Mouse (Mus musculus): ENCODE results near the gene Rnf43. TPM values are rescaled to one million over a fixed set of nuclear protein-coding genes. Genes with fewer than 3 reads are reported as not detected.
A peak's percentile ranks its signal among the peaks of the same experiment; 100 is the strongest.

Rnf43 gene
- polyA plus RNA-seq (2014; fragmentation: Nextera tagmentation; extraction: Ambion mirVana) = 0.54 and 0.96 TPM in 2 replicates

DNA sequence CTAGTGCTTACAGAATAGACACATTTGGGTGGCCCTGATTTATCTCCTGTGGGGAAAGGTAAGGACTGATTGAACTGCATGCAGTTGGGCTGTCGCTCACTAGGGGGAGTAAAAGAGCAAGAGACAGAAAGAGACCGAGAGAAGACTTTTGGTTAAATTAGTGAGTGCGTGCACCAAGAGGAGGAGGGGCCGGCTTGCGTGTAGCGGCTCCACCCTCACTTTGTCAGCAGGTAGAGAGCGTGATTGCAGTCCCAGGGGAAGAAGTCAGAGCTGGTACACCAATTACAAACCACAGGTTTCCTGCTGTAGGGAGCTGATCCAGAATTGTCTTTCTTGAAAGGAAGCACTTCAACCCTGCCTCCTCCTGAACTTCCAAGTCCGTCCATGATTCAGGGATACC lies at the start of gene Rnf43:
Gene Rnf43 (plus strand): TSS at position 316 of the 400 bp plus-strand sequence.
- 1% methylated on average over 8 of the region's 8 CpGs for WGBS (ENCODE audit: insufficient replicate concordance)
- Histone ChIP-seq H3K4me3 (ENCODE audit: low read depth, low read length) (peak within 1 kb of the TSS; percentile 31), H3K4me1 (ENCODE audit: control insufficient read depth, insufficient read depth, low read length) (no peaks in the 10 kb centered on the region), H3K36me3 (ENCODE audit: control insufficient read depth, insufficient read depth, low read length) (no peaks in the 10 kb centered on the region), H3K9me3 (replicated peaks; ENCODE audit: control insufficient read depth, low read length) (no peaks in the 10 kb centered on the region), H3K27me3 (ENCODE audit: control insufficient read depth, insufficient read depth, low read length) (peaks cover 7% of the 10 kb centered on the region; the same call in 1 of the 2 replicates), H3K27ac (ENCODE audit: low read depth, low read length) (no peak within 1 kb of the TSS), H3K4me2 (peak within 1 kb of the TSS; percentile 60), H3K9ac (ENCODE audit: low read depth, low read length) (0 out of 2 replicates have a peak within 1 kb of the TSS, but pooled peaks have one; percentile 44)
- no peak for ATAC-seq (replicated peaks; ENCODE audit: insufficient number of reproducible peaks, low FRiP score, low TSS enrichment)

GRCm38 (mm10) chr11:87613972-87614371 lies 48.5 kb upstream of the Rnf43 start:
- H3K27me3 ChIP-seq (ENCODE audit: control insufficient read depth, insufficient read depth, low read length) = no peaks in the 10 kb centered on the region
- no peaks in the 10 kb centered on the region for H3K9me3 ChIP-seq (replicated peaks; ENCODE audit: control insufficient read depth, low read length)
- ATAC-seq (replicated peaks; ENCODE audit: insufficient number of reproducible peaks, low FRiP score, low TSS enrichment) = no peak
- 86% methylated on average over 7 of the region's 7 CpGs for whole genome bisulfite sequencing (ENCODE audit: insufficient replicate concordance)
- no peaks in the 10 kb centered on the region for H3K4me1 ChIP-seq (ENCODE audit: control insufficient read depth, insufficient read depth, low read length)
- no peak overlapping the region for H3K4me3 ChIP-seq (ENCODE audit: low read depth, low read length)
- H3K36me3 ChIP-seq (ENCODE audit: control insufficient read depth, insufficient read depth, low read length) = peaks cover 64% of the 10 kb centered on the region
- no peak overlapping the region for H3K27ac ChIP-seq (ENCODE audit: low read depth, low read length)
- no peak overlapping the region for H3K9ac ChIP-seq (ENCODE audit: low read depth, low read length)
- H3K4me2 ChIP-seq = no peak overlapping the region

GRCm38 (mm10) chr11:87615551-87615950 lies 47.0 kb upstream of the Rnf43 start:
- ATAC-seq (replicated peaks; ENCODE audit: insufficient number of reproducible peaks, low FRiP score, low TSS enrichment) = no peak
- Histone ChIP-seq H3K4me3 (ENCODE audit: low read depth, low read length) (no peak overlapping the region), H3K27me3 (ENCODE audit: control insufficient read depth, insufficient read depth, low read length) (no peaks in the 10 kb centered on the region), H3K9me3 (replicated peaks; ENCODE audit: control insufficient read depth, low read length) (no peaks in the 10 kb centered on the region), H3K9ac (ENCODE audit: low read depth, low read length) (no peak overlapping the region), H3K27ac (ENCODE audit: low read depth, low read length) (no peak overlapping the region), H3K4me2 (no peak overlapping the region), H3K36me3 (ENCODE audit: control insufficient read depth, insufficient read depth, low read length) (peaks cover 59% of the 10 kb centered on the region), H3K4me1 (ENCODE audit: control insufficient read depth, insufficient read depth, low read length) (no peaks in the 10 kb centered on the region)
- 88% methylated on average over 5 of the region's 5 CpGs for WGBS (ENCODE audit: insufficient replicate concordance)

DNA sequence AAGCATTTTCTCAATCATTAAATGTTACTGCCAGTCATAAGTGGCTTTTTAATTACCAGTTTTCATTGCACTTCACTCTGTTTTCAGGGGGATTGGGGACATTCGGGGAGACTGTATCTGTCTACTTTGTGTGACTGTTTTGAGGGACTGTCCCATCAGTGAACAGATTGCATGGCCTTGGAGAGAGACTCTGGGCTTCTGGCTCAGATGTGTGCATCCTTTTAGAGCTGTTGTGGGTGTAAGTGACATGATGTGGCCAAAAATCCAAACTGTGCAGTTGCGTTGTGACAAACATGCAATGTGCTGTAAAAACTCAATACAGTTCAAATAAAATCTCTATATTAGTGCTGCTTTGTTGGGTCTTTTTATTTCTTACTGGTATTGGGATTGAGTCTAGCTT lies 46.6 kb upstream of the Rnf43 start:
- Histone ChIP-seq H3K4me3 (ENCODE audit: low read depth, low read length) (no peak overlapping the region), H3K27ac (ENCODE audit: low read depth, low read length) (no peak overlapping the region), H3K27me3 (ENCODE audit: control insufficient read depth, insufficient read depth, low read length) (no peaks in the 10 kb centered on the region), H3K9me3 (replicated peaks; ENCODE audit: control insufficient read depth, low read length) (no peaks in the 10 kb centered on the region), H3K4me2 (no peak overlapping the region), H3K36me3 (ENCODE audit: control insufficient read depth, insufficient read depth, low read length) (peaks cover 56% of the 10 kb centered on the region), H3K4me1 (ENCODE audit: control insufficient read depth, insufficient read depth, low read length) (no peaks in the 10 kb centered on the region), H3K9ac (ENCODE audit: low read depth, low read length) (no peak overlapping the region)
- 88% methylated on average over 2 of the region's 2 CpGs for WGBS (ENCODE audit: insufficient replicate concordance)
- no peak for ATAC-seq (replicated peaks; ENCODE audit: insufficient number of reproducible peaks, low FRiP score, low TSS enrichment)

DNA sequence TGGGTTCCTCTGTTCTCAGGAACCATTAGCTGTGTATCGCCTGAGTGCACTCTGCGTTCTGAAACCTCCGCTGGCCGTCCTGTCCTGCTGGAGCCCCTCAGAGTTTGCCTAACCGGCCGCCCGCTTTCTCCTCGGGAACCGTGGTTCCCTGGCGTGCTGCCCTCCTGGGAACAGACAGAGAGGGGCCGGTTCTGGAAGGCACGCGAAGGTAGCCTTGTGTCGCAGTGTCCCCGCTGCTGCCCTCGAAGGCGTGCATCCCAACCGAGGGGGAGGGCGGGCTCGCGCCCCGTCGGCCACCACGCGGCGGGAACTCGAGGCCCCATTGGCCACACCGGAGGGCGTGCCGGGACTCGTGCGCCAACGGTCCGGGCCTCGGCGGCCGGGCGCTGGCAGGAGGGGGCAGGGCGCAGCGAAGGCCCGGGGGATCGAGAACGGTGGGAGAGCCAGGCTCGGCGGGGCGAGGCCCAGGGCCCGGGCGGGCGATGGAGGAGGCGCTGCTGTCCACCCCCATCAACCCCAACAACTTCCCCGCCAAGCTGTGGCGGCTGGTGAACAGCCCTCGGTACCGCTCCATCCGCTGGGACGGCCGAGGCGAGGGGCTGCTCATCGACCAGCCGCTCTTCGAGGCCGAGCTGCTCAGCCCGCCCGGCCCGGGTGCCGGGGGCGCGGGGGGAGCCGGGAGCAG lies 45.6 kb upstream of the Rnf43 start, which contains the start of gene Hsf5:
Gene Hsf5 (plus strand): TSS at position 375 of the 685 bp plus-strand sequence.
- H3K4me1 ChIP-seq (ENCODE audit: control insufficient read depth, insufficient read depth, low read length) = no peaks in the 10 kb centered on the region
- no peak within 1 kb of the TSS for H3K27ac ChIP-seq (ENCODE audit: low read depth, low read length)
- H3K27me3 ChIP-seq (ENCODE audit: control insufficient read depth, insufficient read depth, low read length) = no peaks in the 10 kb centered on the region
- no peaks in the 10 kb centered on the region for H3K9me3 ChIP-seq (replicated peaks; ENCODE audit: control insufficient read depth, low read length)
- H3K4me2 ChIP-seq = no peak within 1 kb of the TSS
- H3K36me3 ChIP-seq (ENCODE audit: control insufficient read depth, insufficient read depth, low read length) = peaks cover 47% of the 10 kb centered on the region
- no peak for ATAC-seq (replicated peaks; ENCODE audit: insufficient number of reproducible peaks, low FRiP score, low TSS enrichment)
- 79% methylated on average over 48 of the region's 69 CpGs for WGBS (ENCODE audit: insufficient replicate concordance)
- no peak within 1 kb of the TSS for H3K9ac ChIP-seq (ENCODE audit: low read depth, low read length)
- no peak within 1 kb of the TSS for H3K4me3 ChIP-seq (ENCODE audit: low read depth, low read length)

DNA sequence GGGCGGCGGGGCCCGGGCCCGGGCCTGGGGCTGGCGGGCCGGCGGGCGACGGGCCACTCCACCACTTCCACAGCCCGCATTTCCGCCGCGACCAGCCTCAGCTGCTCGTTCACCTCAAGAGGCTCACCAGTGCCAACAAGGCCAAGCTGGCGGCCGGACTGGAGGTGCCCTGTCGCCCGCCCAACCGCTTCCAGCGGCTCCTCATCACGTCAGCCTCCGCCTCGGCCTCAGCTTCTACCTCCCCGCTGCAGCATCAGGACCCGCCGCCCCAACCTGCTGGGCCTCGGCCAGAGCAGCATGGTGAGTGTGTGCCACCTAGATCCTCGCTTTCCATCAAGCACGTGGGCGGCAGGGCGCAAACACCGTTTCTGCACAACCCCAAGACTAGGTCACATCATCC lies 44.9 kb upstream of the Rnf43 start:
- Histone ChIP-seq H3K4me1 (ENCODE audit: control insufficient read depth, insufficient read depth, low read length) (no peaks in the 10 kb centered on the region), H3K27me3 (ENCODE audit: control insufficient read depth, insufficient read depth, low read length) (no peaks in the 10 kb centered on the region), H3K36me3 (ENCODE audit: control insufficient read depth, insufficient read depth, low read length) (peaks cover 40% of the 10 kb centered on the region), H3K27ac (ENCODE audit: low read depth, low read length) (no peak overlapping the region), H3K9ac (ENCODE audit: low read depth, low read length) (no peak overlapping the region), H3K9me3 (replicated peaks; ENCODE audit: control insufficient read depth, low read length) (no peaks in the 10 kb centered on the region), H3K4me3 (ENCODE audit: low read depth, low read length) (no peak overlapping the region), H3K4me2 (no peak overlapping the region)
- WGBS (ENCODE audit: insufficient replicate concordance) = 90% methylated on average over 28 of the region's 32 CpGs
- ATAC-seq (replicated peaks; ENCODE audit: insufficient number of reproducible peaks, low FRiP score, low TSS enrichment) = no peak

GRCm38 (mm10) chr11:87623160-87623559 lies 39.4 kb upstream of the Rnf43 start:
- no peak overlapping the region for H3K9ac ChIP-seq (ENCODE audit: low read depth, low read length)
- peaks cover 8% of the 10 kb centered on the region; the same call in 1 of the 2 replicates for H3K36me3 ChIP-seq (ENCODE audit: control insufficient read depth, insufficient read depth, low read length)
- H3K27ac ChIP-seq (ENCODE audit: low read depth, low read length) = no peak overlapping the region
- H3K4me3 ChIP-seq (ENCODE audit: low read depth, low read length) = no peak overlapping the region
- ATAC-seq (replicated peaks; ENCODE audit: insufficient number of reproducible peaks, low FRiP score, low TSS enrichment) = no peak
- no peaks in the 10 kb centered on the region for H3K9me3 ChIP-seq (replicated peaks; ENCODE audit: control insufficient read depth, low read length)
- 65% methylated on average over 4 of the region's 4 CpGs for WGBS (ENCODE audit: insufficient replicate concordance)
- H3K4me2 ChIP-seq = no peak overlapping the region
- H3K27me3 ChIP-seq (ENCODE audit: control insufficient read depth, insufficient read depth, low read length) = no peaks in the 10 kb centered on the region
- no peaks in the 10 kb centered on the region for H3K4me1 ChIP-seq (ENCODE audit: control insufficient read depth, insufficient read depth, low read length)

DNA sequence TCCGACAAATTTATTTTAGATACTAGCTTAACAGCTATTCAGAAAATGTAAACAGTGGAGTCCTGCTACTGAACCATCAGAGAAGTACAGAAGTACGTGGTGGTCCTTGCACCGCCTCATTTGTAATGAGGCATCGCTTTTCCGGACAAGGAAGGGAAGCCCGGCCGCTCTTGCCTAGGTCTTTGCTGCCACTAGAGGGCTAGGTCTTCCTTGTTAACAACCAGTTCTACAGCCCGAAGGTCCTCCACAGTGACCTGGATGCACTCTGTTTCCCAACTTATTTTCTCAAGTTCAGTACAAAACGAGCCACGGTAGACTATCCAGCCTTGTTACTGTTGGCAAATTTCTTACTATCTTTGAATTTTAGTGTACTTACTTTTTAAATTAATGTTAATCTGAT lies 32.7 kb upstream of the Rnf43 start:
- no peak overlapping the region for H3K4me2 ChIP-seq
- H3K27ac ChIP-seq (ENCODE audit: low read depth, low read length) = no peak overlapping the region
- no peak overlapping the region for H3K9ac ChIP-seq (ENCODE audit: low read depth, low read length)
- no peaks in the 10 kb centered on the region for H3K4me1 ChIP-seq (ENCODE audit: control insufficient read depth, insufficient read depth, low read length)
- H3K36me3 ChIP-seq (ENCODE audit: control insufficient read depth, insufficient read depth, low read length) = no peaks in the 10 kb centered on the region; the same call in 1 of the 2 replicates
- no peak overlapping the region for H3K4me3 ChIP-seq (ENCODE audit: low read depth, low read length)
- H3K27me3 ChIP-seq (ENCODE audit: control insufficient read depth, insufficient read depth, low read length) = no peaks in the 10 kb centered on the region
- 30% methylated on average over 10 of the region's 10 CpGs for WGBS (ENCODE audit: insufficient replicate concordance)
- ATAC-seq (replicated peaks; ENCODE audit: insufficient number of reproducible peaks, low FRiP score, low TSS enrichment) = no peak
- H3K9me3 ChIP-seq (replicated peaks; ENCODE audit: control insufficient read depth, low read length) = no peaks in the 10 kb centered on the region

DNA sequence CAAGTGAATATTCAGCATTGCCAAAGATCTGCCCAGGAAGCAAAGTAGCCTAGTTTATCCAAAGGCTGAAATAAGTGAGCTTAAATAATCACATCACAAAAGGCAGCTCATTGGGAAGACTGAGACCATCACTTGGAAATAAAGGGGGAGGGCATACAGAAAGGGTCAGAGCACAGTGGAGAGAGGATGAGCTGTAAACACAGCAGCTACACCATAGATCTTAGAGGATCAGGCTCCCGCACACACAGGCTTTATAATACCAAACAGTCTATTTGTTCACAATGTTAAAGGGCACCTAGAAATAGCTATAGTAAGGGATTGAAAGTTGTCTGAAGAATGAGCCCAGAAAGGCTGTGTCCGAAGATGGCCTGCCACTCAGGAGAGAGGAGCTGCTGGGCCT lies 23.7 kb upstream of the Rnf43 start:
- peak overlapping the region; percentile 64; the same call in 1 of the 2 replicates for H3K27ac ChIP-seq (ENCODE audit: low read depth, low read length)
- 0 out of 2 replicates have a peak, but pooled peaks cover 3% of the 10 kb centered on the region for H3K4me1 ChIP-seq (ENCODE audit: control insufficient read depth, insufficient read depth, low read length)
- H3K36me3 ChIP-seq (ENCODE audit: control insufficient read depth, insufficient read depth, low read length) = no peaks in the 10 kb centered on the region
- WGBS (ENCODE audit: insufficient replicate concordance) = 17% methylated on average over 2 of the region's 2 CpGs
- ATAC-seq (replicated peaks; ENCODE audit: insufficient number of reproducible peaks, low FRiP score, low TSS enrichment) = no peak
- no peaks in the 10 kb centered on the region for H3K27me3 ChIP-seq (ENCODE audit: control insufficient read depth, insufficient read depth, low read length)
- H3K9me3 ChIP-seq (replicated peaks; ENCODE audit: control insufficient read depth, low read length) = no peaks in the 10 kb centered on the region
- H3K4me3 ChIP-seq (ENCODE audit: low read depth, low read length) = peak overlapping the region; percentile 52
- H3K9ac ChIP-seq (ENCODE audit: low read depth, low read length) = peak overlapping the region; percentile 80
- peak overlapping the region; percentile 76 for H3K4me2 ChIP-seq

Measured in heart, embryonic 11.5 days (tissue).